Mouse (Mus musculus) intestine, embryonic 16.5 days (tissue): ENCODE results near the gene Gm7694. TPM values are rescaled to one million over a fixed set of nuclear protein-coding genes. Genes with fewer than 3 reads are reported as not detected.
A peak's percentile ranks its signal among the peaks of the same experiment; 100 is the strongest.

Experiments
- ATAC-seq: fragments of 200-750 bp; cut with Nextera tagmentation; 2 replicates; pipeline ENCODE4 v1.8.0; 2017; ENCODE audit warnings: moderate TSS enrichment, moderate library complexity
- H3K27ac ChIP-seq: fragments of 300-500 bp; sonication (generic); 2 replicates; pipeline ENCODE4 v1.5.1; 2014; ENCODE audit warnings: mild to moderate bottlenecking, low read length
- H3K27me3 ChIP-seq: fragments of 300-500 bp; sonication (generic); replicated peaks from 2 replicates; pipeline ENCODE4 v1.6.1; 2014; ENCODE audit warnings: low read length, control low read depth, mixed read lengths; ENCODE audit not compliant: control insufficient read depth, insufficient read depth
- H3K36me3 ChIP-seq: fragments of 300-500 bp; sonication (generic); 2 replicates; pipeline ENCODE4 v1.6.1; 2014; ENCODE audit warnings: low read length, control low read depth; ENCODE audit not compliant: control insufficient read depth, insufficient read depth
- H3K4me1 ChIP-seq: fragments of 300-500 bp; sonication (generic); 2 replicates; pipeline ENCODE4 v1.6.1; 2014; ENCODE audit warnings: low read length, control low read depth, mixed read lengths; ENCODE audit not compliant: control insufficient read depth, insufficient read depth
- H3K4me2 ChIP-seq: fragments of 300-500 bp; sonication (generic); 2 replicates; pipeline ENCODE4 v1.6.1; 2014; ENCODE audit warnings: low read depth, low read length, control low read depth
- H3K4me3 ChIP-seq: fragments of 300-500 bp; sonication (generic); 2 replicates; pipeline ENCODE4 v1.5.1; 2014; ENCODE audit warnings: mild to moderate bottlenecking, low read length
- H3K9ac ChIP-seq: fragments of 300-500 bp; sonication (generic); 2 replicates; pipeline ENCODE4 v1.6.1; 2014; ENCODE audit warnings: low read depth, low read length
- H3K9me3 ChIP-seq: fragments of 300-500 bp; sonication (generic); 2 replicates; pipeline ENCODE4 v1.6.1; 2016; ENCODE audit warnings: low read length, control low read depth; ENCODE audit not compliant: control insufficient read depth
- WGBS: fragments of 180-500 bp; shearing (Covaris S2); extraction: QIAGEN DNeasy Blood & Tissue Kit; methylation state at CpG from one replicate; pipeline ENCODE4 v1.1.7; 2014; 5-methylcytosine and 5-hydroxymethylcytosine counted together
- polyA plus RNA-seq: library from polyadenylated mRNA; unstranded; fragments of >200 nt; fragmentation: Nextera tagmentation; extraction: Ambion mirVana; gene quantifications from 2 replicates; pipeline ENCODE4 v1.2.1, GENCODE M21; 2015

Gene Gm7694
- polyA plus RNA-seq, 1 experiment from 2014 or later = 2.5 TPM

DNA sequence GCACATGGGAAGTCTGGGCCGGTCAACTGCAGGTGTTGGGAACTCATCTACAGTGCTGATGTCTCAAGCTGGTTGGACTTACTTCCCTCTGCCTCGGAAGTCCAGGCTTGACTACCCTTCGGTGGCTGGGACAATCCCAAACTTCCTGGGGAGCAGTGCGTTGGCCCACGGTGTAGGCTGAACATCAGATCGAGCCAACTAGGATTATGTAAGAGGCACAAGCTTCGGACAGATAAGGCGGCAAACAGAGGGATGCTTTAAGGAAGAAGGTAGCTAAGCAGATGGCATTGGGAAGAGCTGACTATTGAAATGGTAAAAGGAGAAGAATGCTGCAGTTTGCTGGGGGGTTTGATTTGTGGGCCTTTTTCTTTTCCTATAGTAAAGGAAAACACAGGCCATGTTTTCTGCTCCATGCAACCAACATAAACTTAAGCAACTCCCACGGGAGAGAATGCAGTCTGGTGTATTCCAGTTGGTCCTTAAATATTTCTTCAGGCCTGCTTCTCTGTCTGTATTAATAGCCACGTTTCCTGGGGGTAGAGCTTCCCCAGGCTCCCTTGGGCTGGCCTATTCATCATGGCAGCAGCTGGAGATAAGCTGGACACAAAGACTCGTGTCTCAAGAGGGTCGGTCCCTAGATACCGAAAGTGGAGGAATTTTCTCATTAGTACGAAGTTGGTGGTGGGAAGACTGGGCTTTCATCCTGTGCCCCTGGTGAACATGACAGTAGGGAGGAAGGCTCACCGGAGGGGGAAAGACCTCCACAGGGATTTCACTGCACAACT, 11.2 kb downstream of the Gm7694 start:
- no peak overlapping the region for H3K4me3 ChIP-seq
- H3K36me3 ChIP-seq = no peaks in the 10 kb centered on the region
- ATAC-seq = no peak
- H3K9ac ChIP-seq = no peak overlapping the region
- H3K9me3 ChIP-seq = no peaks in the 10 kb centered on the region
- WGBS = 69% methylated on average over 15 of the region's 15 CpGs
- H3K4me1 ChIP-seq = no peaks in the 10 kb centered on the region
- no peak overlapping the region for H3K27ac ChIP-seq
- H3K27me3 ChIP-seq = no peaks in the 10 kb centered on the region
- H3K4me2 ChIP-seq = no peak overlapping the region

DNA sequence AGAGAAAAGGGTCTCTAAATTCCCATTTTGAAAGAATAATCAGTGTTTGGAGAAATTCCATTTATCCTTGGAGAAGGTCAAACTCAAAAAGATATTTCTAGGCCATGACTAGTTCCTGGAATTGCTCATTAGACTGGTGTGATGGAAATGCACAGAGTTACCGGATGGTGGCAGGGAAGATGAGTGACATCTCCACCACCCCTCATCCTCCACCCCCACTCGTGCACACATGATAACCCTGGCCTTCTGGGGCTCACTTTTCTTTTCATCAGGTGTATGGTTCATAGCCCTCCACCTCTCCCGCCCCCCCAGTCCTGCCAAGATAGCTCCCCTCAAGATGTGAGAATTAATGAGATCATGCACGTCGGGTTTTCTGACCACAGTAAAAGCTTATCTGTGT, 12.9 kb downstream of the Gm7694 start:
- Histone ChIP-seq H3K27me3 (no peaks in the 10 kb centered on the region), H3K36me3 (no peaks in the 10 kb centered on the region), H3K4me2 (no peak overlapping the region), H3K9me3 (no peaks in the 10 kb centered on the region), H3K4me3 (no peak overlapping the region), H3K9ac (no peak overlapping the region), H3K4me1 (no peaks in the 10 kb centered on the region), H3K27ac (no peak overlapping the region)
- WGBS = 80% methylated on average over 5 of the region's 5 CpGs
- no peak for ATAC-seq

DNA sequence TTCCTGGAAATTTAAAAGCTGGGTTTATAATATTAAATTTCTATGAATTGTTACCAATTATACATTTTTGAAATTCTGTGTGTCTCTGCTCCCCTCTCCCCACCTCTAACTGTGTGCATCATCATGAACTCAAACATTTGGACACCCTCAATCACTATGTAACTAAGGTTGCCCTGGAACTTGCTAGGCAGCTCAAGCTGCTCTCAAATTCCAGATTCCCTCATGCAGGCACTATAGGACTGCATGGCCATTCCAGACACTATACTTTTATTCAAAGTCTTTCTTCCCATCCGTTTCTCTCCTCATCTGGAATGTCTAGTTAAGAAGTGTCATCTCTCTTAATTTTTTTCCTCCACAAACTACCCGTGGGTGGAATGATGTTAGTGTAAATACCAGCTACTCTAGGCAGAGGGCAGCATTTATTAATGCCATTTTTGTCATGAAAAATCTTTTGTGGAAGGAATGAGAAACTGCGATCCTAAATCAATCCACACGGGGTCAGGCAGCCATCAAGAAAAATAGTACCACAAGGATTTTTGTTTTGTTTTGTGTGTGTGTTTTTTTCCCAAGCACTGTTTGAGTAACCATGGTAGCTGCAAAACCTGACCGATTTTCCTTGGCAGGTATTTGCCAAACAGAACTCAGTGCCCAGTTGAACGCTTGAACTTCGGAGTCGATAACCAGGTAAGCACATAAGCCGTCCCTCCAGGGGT, 13.7 kb downstream of the Gm7694 start:
- 37% methylated on average over 9 of the region's 9 CpGs for WGBS
- Histone ChIP-seq H3K4me3 (no peak overlapping the region), H3K27ac (no peak overlapping the region), H3K9ac (0 out of 2 replicates have a peak overlapping the region, but pooled peaks have one; percentile 16), H3K27me3 (no peaks in the 10 kb centered on the region), H3K36me3 (no peaks in the 10 kb centered on the region), H3K4me2 (no peak overlapping the region), H3K9me3 (no peaks in the 10 kb centered on the region), H3K4me1 (no peaks in the 10 kb centered on the region)
- no peak for ATAC-seq

DNA sequence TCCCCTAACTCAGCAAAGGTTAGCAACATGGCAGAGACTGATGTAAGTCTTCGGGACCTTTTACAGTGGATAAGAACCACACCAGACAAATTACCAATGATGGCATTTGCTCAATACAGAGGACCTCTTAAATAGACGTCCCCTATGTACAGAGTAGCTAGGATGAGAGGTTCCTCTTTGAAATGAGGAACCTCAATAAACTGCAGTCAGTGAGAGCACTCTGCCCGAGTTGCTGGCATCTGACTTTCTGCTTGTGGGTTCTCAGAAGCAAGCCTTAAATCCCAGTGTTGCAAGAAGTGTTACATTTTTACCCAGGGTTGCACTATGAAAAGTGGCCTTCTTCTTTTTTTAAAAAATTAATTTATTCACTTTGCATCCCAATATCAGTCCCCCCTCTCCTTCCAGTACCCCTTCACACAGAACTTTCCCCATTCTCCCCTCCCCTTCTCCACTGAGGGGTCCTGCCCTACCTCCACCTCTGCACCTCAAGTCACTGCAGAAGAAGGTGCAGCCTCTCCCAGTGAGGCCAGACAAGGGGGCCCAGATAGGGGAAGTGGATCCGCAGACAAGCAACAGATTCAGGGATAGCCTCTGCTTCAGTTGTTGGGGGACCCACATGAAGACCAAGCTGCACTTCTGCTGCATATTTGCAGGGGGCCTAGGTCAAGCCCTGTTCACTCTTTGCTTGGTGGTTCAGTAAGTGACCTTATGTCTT, 23.6 kb downstream of the Gm7694 start:
- Histone ChIP-seq H3K4me1 (no peaks in the 10 kb centered on the region), H3K36me3 (no peaks in the 10 kb centered on the region), H3K4me2 (no peak overlapping the region), H3K27ac (no peak overlapping the region), H3K9me3 (no peaks in the 10 kb centered on the region), H3K4me3 (no peak overlapping the region), H3K9ac (no peak overlapping the region), H3K27me3 (no peaks in the 10 kb centered on the region)
- WGBS = 71% methylated on average over 4 of the region's 4 CpGs
- ATAC-seq = no peak

DNA sequence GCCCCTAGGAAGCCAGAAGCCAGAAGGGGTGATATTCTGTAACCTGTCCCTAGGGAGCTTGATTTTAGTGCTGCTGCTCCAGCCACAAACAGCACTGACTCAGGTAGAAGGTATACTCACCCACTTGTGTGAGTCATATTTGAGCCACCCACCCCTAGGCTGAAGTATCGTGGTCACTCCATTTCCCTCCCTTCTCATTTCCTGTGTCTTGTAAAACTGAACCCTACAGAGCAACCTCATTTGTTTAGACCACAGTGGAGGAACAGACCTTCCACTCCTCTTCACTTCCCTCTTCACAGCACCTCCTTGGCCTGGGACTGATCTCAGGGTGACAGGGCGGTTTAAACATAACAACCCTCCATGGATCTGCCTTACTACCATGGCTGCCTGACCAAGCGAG, 29.1 kb downstream of the Gm7694 start, which contains the start of gene Sh2d1b1:
Gene Sh2d1b1 (plus strand): TSS at position 305 of the 400 bp plus-strand sequence.
- H3K4me2 ChIP-seq = no peak within 1 kb of the TSS
- H3K9me3 ChIP-seq = 0 out of 2 replicates have a peak, but pooled peaks cover 4% of the 10 kb centered on the region
- H3K27me3 ChIP-seq = no peaks in the 10 kb centered on the region
- no peaks in the 10 kb centered on the region for H3K4me1 ChIP-seq
- no peak for ATAC-seq
- no peak within 1 kb of the TSS for H3K27ac ChIP-seq
- H3K4me3 ChIP-seq = no peak within 1 kb of the TSS
- no peaks in the 10 kb centered on the region for H3K36me3 ChIP-seq
- no peak within 1 kb of the TSS for H3K9ac ChIP-seq
- 67% methylated on average over 2 of the region's 3 CpGs for WGBS

DNA sequence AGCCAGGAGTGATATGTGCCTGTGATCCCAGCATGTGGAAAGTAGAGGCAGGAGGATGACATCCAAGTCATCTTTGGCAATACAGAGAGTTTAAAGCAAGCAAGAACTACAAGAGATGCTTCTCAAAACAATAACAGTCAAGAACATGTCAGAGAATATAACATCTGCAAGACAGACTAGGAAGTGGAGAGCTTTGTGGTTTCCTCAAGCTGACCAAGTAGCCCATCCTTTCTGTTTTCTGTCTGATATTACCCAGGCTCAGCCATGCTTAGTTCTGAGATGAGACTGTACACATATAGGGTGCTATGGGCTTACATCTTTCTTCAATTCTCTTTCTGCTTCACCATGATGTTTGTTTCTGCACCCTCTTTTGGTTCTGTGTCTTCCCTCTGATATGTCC, 32.9 kb downstream of the Gm7694 start:
- Histone ChIP-seq H3K4me2 (no peak overlapping the region), H3K27ac (no peak overlapping the region), H3K9ac (no peak overlapping the region), H3K4me1 (no peaks in the 10 kb centered on the region), H3K9me3 (0 out of 2 replicates have a peak, but pooled peaks cover 4% of the 10 kb centered on the region), H3K4me3 (no peak overlapping the region), H3K27me3 (no peaks in the 10 kb centered on the region), H3K36me3 (no peaks in the 10 kb centered on the region)
- no peak for ATAC-seq

DNA sequence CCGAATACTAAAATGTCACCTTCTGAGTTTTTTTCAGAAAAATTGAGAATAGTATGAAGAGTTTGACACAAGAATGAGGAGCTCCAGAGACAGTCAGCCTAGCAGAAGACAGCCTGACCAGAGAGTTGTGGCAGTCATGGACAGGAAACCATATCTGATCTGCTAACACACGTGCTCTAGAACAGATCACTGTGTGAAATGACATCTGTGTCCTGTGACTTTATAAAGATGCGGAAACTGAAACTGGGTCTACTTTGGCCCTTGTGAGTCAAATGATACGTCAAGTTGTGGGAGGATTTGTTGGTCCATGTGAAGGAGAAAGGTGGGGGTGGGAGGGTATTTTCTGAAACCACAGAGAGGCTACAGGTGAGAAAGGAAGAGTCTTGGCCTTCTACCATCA, 35.4 kb downstream of the Gm7694 start:
- Histone ChIP-seq H3K9me3 (peaks cover 11% of the 10 kb centered on the region), H3K36me3 (no peaks in the 10 kb centered on the region), H3K27me3 (no peaks in the 10 kb centered on the region), H3K27ac (no peak overlapping the region), H3K9ac (no peak overlapping the region), H3K4me2 (no peak overlapping the region), H3K4me3 (no peak overlapping the region), H3K4me1 (no peaks in the 10 kb centered on the region)
- ATAC-seq = no peak
- WGBS = 90% methylated on average over 4 of the region's 4 CpGs

DNA sequence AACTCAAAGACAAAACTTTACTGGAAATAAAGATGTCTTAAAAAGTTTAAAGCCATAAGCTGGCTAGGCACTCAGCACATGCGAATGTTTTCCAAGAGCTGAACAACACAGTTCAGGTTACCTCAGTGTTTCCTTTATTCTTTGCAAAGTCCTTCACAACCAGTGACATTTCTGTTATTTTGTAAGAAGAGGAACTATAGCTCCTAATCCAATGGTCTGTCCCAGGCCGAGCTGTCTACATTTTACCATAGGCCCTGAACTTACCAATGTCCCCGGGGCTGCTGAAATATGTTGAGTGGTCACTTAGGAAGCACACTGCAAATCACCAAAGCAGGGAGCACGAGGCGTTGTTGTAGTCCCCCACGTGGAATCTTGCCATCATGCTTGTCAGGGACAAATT, 35.9 kb downstream of the Gm7694 start:
- Histone ChIP-seq H3K36me3 (no peaks in the 10 kb centered on the region), H3K4me3 (no peak overlapping the region), H3K9ac (no peak overlapping the region), H3K27ac (no peak overlapping the region), H3K9me3 (peaks cover 9% of the 10 kb centered on the region), H3K4me1 (no peaks in the 10 kb centered on the region), H3K4me2 (no peak overlapping the region), H3K27me3 (no peaks in the 10 kb centered on the region)
- ATAC-seq = no peak
- 85% methylated on average over 6 of the region's 6 CpGs for WGBS

DNA sequence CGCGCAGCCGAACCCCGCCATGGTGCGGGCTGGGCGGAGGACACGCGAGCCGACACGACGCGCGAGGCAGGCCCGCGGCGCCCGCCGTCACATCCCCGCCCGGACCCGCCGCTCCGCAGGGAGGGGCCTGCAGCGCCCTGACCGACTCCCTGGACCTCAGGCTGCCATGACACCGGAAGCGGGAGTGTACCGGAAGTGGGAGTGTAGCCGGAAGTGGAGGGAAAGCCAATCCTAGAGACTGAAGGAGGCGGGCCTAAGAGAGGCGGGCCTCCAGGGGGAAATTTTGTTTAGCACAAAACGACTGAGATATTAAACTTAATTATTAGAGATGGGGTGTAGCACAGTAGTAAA, 50.6 kb downstream of the Gm7694 start:
- peak; percentile 98 for ATAC-seq
- H3K27ac ChIP-seq = no peak overlapping the region

More for the DNA sequence above, 50.6 kb downstream of the Gm7694 start:
- WGBS = 14% methylated on average over 32 of the region's 32 CpGs
- Histone ChIP-seq H3K9me3 (no peaks in the 10 kb centered on the region), H3K4me1 (no peaks in the 10 kb centered on the region), H3K36me3 (no peaks in the 10 kb centered on the region), H3K27me3 (no peaks in the 10 kb centered on the region), H3K9ac (peak overlapping the region; percentile 82), H3K4me3 (peak overlapping the region; percentile 70), H3K4me2 (peak overlapping the region; percentile 71)
